Mouse (Mus musculus): Measurements from ENCODE around the gene Mthfr. TPM values are rescaled to one million over a fixed set of nuclear protein-coding genes. Genes with fewer than 3 reads are reported as not detected.

Mthfr gene
- total RNA-seq (2021) = 10 to 100 TPM; 17.5 to 18.4 TPM

GRCm38 (mm10) chr4:148038600-148039253 lies at the start of gene Mthfr, which contains the start of gene Clcn6:
Gene Mthfr, plus strand, starts transcription at chr4:148039077.
Gene Clcn6, minus strand, starts transcription at chr4:148038821.
- intact Hi-C loops (cut with DNase I) = no loop called here
- DNase-seq = peak; percentile 100

DNA sequence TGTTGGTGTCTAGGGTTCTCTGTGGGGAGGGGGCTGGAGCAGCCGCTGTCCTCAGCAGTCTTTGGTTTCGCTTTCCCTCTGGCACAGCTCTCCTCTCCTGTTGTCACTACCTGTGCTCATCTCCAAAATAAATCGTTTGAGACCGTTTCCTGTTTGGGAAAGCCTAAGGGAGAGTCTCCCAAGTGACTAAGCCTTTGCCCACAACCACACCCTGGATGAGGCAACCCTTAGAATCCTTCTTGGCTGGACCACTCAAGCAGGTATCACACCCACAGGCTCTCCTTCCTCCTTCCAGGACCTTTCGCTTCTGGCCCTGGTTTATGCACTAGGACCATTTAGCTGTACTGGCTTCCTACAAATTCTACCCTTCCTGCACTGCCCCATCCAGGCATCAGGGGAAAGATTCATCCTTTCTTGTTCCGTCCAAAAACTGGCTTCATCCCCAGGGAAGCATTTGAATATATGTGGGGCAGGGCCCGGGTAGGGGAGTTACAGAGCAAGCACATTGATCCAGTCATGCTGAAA lies 45.2 kb upstream of the Mthfr start:
- intact Hi-C loops (cut with DNase I) = no loop called here
- no peak for DNase-seq

GRCm38 (mm10) chr4:147995311-147995710 lies 43.6 kb upstream of the Mthfr start:
- DNase-seq = no peak
- intact Hi-C loops (cut with DNase I) = no loop called here

GRCm38 (mm10) chr4:148000202-148000772 lies 38.6 kb upstream of the Mthfr start, which contains the start of gene Nppa:
Gene Nppa, plus strand, starts transcription at chr4:148000722.
- intact Hi-C loops (cut with DNase I) = no loop called here
- DNase-seq = peak; percentile 29

DNA sequence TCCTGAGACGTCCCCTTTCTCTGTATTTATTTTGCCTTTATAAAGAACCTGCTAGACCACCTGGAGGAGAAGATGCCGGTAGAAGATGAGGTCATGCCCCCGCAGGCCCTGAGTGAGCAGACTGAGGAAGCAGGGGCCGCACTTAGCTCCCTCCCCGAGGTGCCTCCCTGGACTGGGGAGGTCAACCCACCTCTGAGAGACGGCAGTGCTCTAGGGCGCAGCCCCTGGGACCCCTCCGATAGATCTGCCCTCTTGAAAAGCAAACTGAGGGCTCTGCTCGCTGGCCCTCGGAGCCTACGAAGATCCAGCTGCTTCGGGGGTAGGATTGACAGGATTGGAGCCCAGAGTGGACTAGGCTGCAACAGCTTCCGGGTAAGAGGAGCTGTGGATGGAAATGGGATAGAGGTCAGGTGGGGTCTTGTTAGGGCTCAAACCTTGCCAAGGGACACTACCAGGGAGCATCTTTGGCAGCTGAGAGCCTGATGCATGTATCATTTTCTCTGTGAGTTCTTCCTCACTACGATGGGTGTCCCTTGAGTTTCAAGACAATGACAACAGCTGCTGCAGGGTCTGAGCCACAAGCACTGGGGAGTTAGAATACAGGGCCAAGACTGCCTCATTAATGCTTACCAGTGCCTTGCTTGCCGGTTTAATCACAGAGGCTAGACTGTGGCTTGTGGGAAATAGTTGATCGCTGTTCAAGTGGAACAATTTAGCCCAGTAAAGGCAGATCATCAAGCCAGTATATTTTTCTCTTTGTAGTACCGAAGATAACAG lies 37.7 kb upstream of the Mthfr start:
- DNase-seq = no peak
- intact Hi-C loops (cut with DNase I) = no loop called here

DNA sequence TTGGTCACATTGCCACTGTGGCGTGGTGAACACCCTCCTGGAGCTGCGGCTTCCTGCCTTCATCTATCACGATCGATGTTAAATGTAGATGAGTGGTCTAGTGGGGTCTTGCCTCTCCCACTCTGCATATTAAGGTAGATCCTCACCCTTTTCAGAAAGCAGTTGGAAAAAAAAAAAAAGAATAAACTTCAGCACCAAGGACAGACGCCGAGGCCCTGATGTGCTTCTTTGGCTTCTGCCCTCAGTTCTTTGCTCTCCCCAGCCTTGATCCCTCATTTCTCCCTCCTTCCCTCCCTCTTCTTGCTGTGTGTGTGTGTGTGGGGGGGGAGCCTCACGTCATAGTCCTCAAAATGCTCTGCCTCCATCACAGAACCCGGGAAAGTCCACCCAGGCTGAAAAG lies 37.0 kb upstream of the Mthfr start:
- intact Hi-C loops (cut with DNase I) = no loop called here
- DNase-seq = no peak

DNA sequence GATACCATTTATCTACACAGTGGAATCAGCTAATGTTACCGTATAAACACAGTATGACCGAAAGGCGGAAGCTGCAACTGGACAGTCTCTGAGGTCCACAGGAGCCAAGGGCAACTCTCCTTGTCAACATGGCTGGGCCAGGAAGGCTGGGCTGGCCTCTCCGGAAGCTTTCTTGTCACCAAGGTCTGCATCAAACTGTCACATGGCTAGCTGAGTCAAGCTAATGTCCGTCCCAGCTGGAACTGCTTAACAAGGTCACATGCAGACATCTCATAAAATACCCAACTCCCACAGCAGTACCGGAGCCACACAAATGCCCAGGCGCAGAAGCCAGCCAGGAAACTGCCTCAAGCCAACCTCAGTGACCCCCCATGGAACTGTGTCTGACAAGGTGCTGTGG lies 34.5 kb upstream of the Mthfr start:
- DNase-seq = no peak
- intact Hi-C loops (cut with DNase I) = no loop called here

GRCm38 (mm10) chr4:148008412-148008811 lies 30.5 kb upstream of the Mthfr start:
- intact Hi-C loops (cut with DNase I) = no loop called here
- peak; percentile 45 for DNase-seq

DNA sequence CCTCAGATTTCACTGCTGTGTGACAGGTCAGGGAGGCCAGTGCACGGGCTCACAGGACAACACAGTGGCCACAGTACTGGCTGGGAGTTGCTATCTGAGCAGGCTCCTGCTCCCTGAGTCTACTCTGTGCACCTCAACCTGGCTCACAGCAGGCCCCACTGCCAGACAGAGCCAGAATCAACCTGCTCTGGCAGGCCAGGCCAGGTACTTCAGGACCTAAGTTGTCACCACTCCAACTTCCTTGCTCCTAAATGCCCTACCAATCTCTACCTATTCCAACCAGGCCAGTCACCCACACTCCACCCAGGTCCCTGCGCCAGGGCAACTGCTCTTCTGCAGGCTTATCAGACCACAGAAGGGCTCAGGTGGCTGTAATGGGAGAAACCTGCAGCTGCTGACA lies 29.2 kb upstream of the Mthfr start:
- intact Hi-C loops (cut with DNase I) = loop anchor here (10.0 kb wide), 1 partner anchor 125 kb away; no protein-coding TSS in a partner anchor

DNA sequence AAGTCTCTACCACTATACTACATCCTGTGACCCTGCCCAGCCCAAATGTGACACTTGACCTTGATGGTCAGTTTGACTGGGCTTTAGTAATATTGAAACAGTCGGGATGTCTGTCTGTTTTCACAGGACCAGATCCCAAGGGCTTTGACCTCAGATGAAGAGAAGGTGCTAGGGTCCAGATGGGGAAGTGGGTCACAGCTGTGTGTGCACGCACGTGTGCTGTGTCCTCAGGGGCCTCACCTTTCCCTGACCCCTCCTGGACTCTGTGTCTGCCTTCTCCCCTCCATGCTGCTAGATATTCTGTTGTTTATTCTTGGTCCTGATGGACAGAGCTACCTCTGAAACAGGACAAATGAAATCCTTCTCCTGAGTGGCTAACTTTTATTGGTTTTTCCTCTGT lies 27.5 kb upstream of the Mthfr start:
- no peak for DNase-seq
- intact Hi-C loops (cut with DNase I) = loop anchor here (10.0 kb wide), 1 partner anchor 127 kb away; no protein-coding TSS in a partner anchor

More for the DNA sequence above, 29.2 kb upstream of the Mthfr start:
- no peak for DNase-seq

- intact Hi-C loops (cut with DNase I) = loop anchor here (10.0 kb wide), 1 partner anchor 127 kb away; no protein-coding TSS in a partner anchor
- DNase-seq = no peak
Observed at GRCm38 (mm10) chr4:148012216-148012615, 26.7 kb upstream of the Mthfr start.

GRCm38 (mm10) chr4:148015418-148015817 lies 23.5 kb upstream of the Mthfr start:
- intact Hi-C loops (cut with DNase I) = loop anchor here (10.0 kb wide), 1 partner anchor 131 kb away; no protein-coding TSS in a partner anchor
- DNase-seq = peak; percentile 17

DNA sequence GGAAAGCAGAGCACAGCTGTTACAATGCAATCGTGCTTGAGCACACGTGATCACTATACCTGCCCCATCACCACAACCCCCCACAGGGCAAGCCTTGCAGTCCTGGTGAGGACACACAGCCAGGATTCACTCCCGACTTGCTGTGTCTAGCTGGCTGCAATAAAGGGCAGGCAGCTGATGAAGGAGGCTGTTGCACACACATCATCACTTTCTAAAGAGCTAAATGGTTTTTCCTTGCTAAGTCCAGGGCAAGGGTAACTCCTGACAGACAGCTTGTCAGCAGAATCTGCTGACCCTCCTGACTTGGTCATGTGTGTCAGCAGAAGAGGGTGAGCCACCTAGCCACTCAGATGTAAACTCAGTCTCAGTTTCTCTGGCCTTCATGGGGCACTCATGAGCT lies 21.9 kb upstream of the Mthfr start:
- intact Hi-C loops (cut with DNase I) = loop anchor here (10.0 kb wide), 1 partner anchor 132 kb away; no protein-coding TSS in a partner anchor
- no peak for DNase-seq

DNA sequence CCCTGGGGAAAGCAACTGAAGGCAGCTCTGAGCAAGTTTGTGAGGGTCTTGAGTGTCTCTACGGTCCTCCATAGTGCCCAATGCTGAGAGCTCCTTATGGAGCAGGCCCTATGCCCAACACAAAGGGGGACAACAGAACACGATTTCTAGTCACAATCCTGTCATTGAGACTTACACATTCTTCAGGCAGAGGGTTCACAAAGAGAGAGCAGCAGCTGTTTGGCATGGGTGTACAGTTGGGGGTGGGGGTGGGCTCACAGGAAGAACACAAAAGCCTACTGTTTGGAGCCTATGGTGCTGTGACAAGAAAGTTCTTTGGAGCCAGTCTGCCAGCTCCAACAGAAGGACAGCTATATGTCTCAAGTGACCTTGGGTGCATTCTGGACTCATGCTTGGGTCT lies 20.5 kb upstream of the Mthfr start:
- DNase-seq = no peak
- intact Hi-C loops (cut with DNase I) = loop anchor here (10.0 kb wide), 1 partner anchor 134 kb away; no protein-coding TSS in a partner anchor

DNA sequence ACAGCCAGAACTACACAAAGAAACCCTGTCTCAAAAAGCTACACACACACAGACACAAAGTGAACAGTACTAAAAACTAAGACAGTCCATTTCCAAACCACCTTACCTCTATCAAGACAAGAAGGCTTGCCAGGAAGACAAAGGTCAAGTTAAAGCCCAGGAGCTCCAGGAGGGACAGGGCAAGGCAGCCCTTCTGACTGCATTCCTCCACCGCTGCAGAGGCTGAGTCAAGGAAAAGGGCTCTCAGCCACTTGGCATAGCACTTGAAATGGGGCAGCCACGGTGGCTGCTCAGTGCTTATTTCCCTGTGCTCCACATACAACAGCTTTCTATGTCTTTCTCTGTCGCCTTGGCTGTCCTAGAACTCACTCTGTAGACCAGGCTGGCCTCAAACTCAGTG lies 14.9 kb upstream of the Mthfr start:
- no peak for DNase-seq
- intact Hi-C loops (cut with DNase I) = no loop called here

DNA sequence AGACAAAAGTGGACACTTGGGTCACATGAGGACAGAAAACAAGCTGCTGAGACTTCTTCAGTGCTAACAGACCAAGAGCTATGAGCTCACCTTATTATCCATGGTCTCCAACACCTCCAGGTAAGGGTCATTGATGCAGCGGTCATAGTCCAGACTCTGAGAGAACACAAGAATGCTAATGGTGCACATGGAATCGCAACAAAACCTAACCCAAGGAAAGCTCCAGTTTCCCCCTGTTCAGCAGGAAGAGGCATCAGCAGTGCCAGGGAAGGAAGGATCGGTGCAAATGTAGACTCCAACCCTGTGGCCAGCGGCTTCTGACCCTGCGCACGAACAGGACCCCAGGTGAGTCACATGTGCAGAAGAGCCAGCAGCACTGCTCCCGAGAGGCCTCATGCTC lies 9.6 kb upstream of the Mthfr start:
- DNase-seq = no peak
- intact Hi-C loops (cut with DNase I) = no loop called here

GRCm38 (mm10) chr4:148030506-148030905 lies 8.4 kb upstream of the Mthfr start:
- intact Hi-C loops (cut with DNase I) = no loop called here
- no peak for DNase-seq

DNA sequence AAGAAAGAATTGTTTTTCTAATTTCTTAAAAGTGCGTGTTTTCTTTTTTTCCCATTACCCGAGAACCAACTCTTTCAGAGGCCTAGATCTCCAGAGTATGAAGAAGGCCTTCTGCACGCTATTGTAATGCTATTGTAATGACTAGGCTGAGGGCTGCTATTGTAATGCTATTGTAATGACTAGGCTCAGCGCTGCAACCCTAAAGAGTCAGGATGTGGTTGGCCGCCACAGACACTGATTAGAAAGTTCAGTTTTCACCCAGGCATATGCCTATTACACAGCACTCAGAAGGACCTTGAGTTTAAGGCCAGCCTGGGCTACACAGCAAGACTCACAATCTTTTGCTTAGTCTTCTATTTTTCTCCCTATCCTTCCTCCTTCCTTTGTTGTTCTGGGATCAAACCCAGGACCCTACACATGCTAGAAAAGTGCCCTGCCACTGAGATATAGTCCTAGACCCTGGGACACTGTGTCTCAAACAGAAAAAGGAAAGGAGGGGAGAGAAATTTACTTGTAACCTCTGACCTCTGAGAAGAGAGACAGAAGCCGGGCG lies 4.9 kb upstream of the Mthfr start:
- no peak for DNase-seq
- intact Hi-C loops (cut with DNase I) = no loop called here

GRCm38 (mm10) chr4:148035440-148035839 lies 3.4 kb upstream of the Mthfr start:
- DNase-seq = no peak
- intact Hi-C loops (cut with DNase I) = no loop called here

DNA sequence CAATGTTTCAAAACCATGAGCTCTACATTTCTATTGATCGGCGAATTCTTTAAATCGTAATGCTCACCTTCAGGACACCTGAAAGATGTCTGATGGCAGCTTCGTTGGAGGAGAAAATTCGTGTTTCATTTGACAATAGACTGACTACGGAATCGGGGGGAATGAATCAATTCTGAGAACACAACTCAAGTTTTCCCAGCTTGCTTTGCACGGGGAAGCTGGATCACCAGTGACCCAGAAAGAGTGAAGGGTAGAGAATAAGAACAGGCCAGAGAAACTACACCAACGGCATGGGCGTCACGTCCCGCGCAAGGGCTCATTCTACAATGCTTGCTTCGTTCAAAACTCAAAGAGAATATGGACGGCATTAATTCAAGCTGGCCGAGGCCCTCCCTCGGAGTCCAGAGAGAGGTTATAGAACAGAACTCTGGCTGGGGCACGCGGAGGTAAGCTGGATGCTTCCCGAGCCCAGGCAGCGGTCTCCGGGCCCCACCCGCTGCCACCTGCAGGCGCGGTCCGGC lies 738 bp upstream of the Mthfr start:
- intact Hi-C loops (cut with DNase I) = no loop called here
- no peak for DNase-seq

Data from left cerebral cortex, postnatal 4 days (tissue).